Mouse (Mus musculus) heart, embryonic 11.5 days (tissue): ENCODE measurements around the gene Ltn1. TPM values are rescaled to one million over a fixed set of nuclear protein-coding genes. Genes with fewer than 3 reads are reported as not detected.

Experiments
- ATAC-seq: fragments of 200-750 bp; cut with Nextera tagmentation; replicated peaks from 2 replicates; pipeline ENCODE4 v1.8.0; 2017; ENCODE audit warnings: moderate library complexity; ENCODE audit not compliant: insufficient number of reproducible peaks, low FRiP score, low TSS enrichment
- H3K27ac ChIP-seq: fragments of 300-500 bp; sonication (generic); 2 replicates; pipeline ENCODE4 v1.5.1; 2014; ENCODE audit warnings: mild to moderate bottlenecking, low read depth, low read length
- H3K27me3 ChIP-seq: fragments of 300-500 bp; sonication (generic); 2 replicates; pipeline ENCODE4 v1.6.1; 2014; ENCODE audit warnings: mild to moderate bottlenecking, low read length, mixed read lengths; ENCODE audit not compliant: control insufficient read depth, insufficient read depth
- H3K36me3 ChIP-seq: fragments of 300-500 bp; sonication (generic); 2 replicates; pipeline ENCODE4 v1.6.1; 2014; ENCODE audit warnings: mild to moderate bottlenecking, low read length, moderate library complexity, mixed read lengths; ENCODE audit not compliant: control insufficient read depth, insufficient read depth
- H3K4me1 ChIP-seq: fragments of 300-500 bp; sonication (generic); 2 replicates; pipeline ENCODE4 v1.6.1; 2014; ENCODE audit warnings: low read length; ENCODE audit not compliant: control insufficient read depth, insufficient read depth
- H3K4me2 ChIP-seq: fragments of 300-500 bp; sonication (generic); 2 replicates; pipeline ENCODE4 v1.6.1; 2014; ENCODE audit warnings: mild to moderate bottlenecking, moderate library complexity
- H3K4me3 ChIP-seq: fragments of 300-500 bp; sonication (generic); 2 replicates; pipeline ENCODE4 v1.5.1; 2014; ENCODE audit warnings: low read depth, low read length
- H3K9ac ChIP-seq: fragments of 300-500 bp; sonication (generic); 2 replicates; pipeline ENCODE4 v1.6.1; 2014; ENCODE audit warnings: mild to moderate bottlenecking, low read depth, low read length, moderate library complexity
- H3K9me3 ChIP-seq: fragments of 300-500 bp; sonication (generic); replicated peaks from 2 replicates; pipeline ENCODE4 v1.6.1; 2016; ENCODE audit warnings: low read length; ENCODE audit not compliant: control insufficient read depth
- WGBS: fragments of 180-500 bp; shearing (Covaris S2); extraction: QIAGEN DNeasy Blood & Tissue Kit; methylation state at CpG from one replicate; pipeline ENCODE4 v1.1.7; 2014; ENCODE audit not compliant: insufficient replicate concordance; 5-methylcytosine and 5-hydroxymethylcytosine counted together
- polyA plus RNA-seq: library from polyadenylated mRNA; unstranded; fragments of >200 nt; fragmentation: Nextera tagmentation; extraction: Ambion mirVana; gene quantifications from 2 replicates; pipeline ENCODE4 v1.2.1, GENCODE M21; 2014

Ltn1 gene
- polyA plus RNA-seq, 1 experiment from 2014 or later: 22.7 TPM

GRCm38 (mm10) chr16:87434266-87434665 lies 1.9 kb upstream of the Ltn1 start:
- H3K36me3 ChIP-seq: no peaks in the 10 kb centered on the region
- WGBS: 89% methylated on average over 7 of the region's 7 CpGs
- no peak overlapping the region for H3K4me2 ChIP-seq
- no peaks in the 10 kb centered on the region for H3K9me3 ChIP-seq
- ATAC-seq: no peak
- no peak overlapping the region for H3K27ac ChIP-seq
- no peak overlapping the region for H3K9ac ChIP-seq
- 0 out of 2 replicates have a peak, but pooled peaks cover 2% of the 10 kb centered on the region for H3K4me1 ChIP-seq
- no peak overlapping the region for H3K4me3 ChIP-seq
- no peaks in the 10 kb centered on the region for H3K27me3 ChIP-seq

GRCm38 (mm10) chr16:87427516-87427915 lies 4.9 kb downstream of the Ltn1 start:
- H3K4me3 ChIP-seq: no peak overlapping the region
- no peak overlapping the region for H3K4me2 ChIP-seq
- ATAC-seq: no peak
- H3K27me3 ChIP-seq: no peaks in the 10 kb centered on the region
- 90% methylated on average over 8 of the region's 8 CpGs for WGBS
- H3K9ac ChIP-seq: no peak overlapping the region
- H3K4me1 ChIP-seq: 0 out of 2 replicates have a peak, but pooled peaks cover 2% of the 10 kb centered on the region
- H3K36me3 ChIP-seq: peaks cover 27% of the 10 kb centered on the region
- no peaks in the 10 kb centered on the region for H3K9me3 ChIP-seq
- no peak overlapping the region for H3K27ac ChIP-seq

GRCm38 (mm10) chr16:87420662-87421061 lies 11.8 kb downstream of the Ltn1 start:
- H3K27ac ChIP-seq: no peak overlapping the region
- 95% methylated on average over 8 of the region's 8 CpGs for WGBS
- no peaks in the 10 kb centered on the region for H3K27me3 ChIP-seq
- H3K9ac ChIP-seq: no peak overlapping the region
- no peaks in the 10 kb centered on the region for H3K4me1 ChIP-seq
- no peak for ATAC-seq
- H3K4me3 ChIP-seq: no peak overlapping the region
- H3K36me3 ChIP-seq: peaks cover 68% of the 10 kb centered on the region
- no peak overlapping the region for H3K4me2 ChIP-seq
- H3K9me3 ChIP-seq: peaks cover 7% of the 10 kb centered on the region

- no peak for ATAC-seq
- H3K27me3 ChIP-seq: no peaks in the 10 kb centered on the region
- H3K4me3 ChIP-seq: no peak overlapping the region
- no peaks in the 10 kb centered on the region for H3K9me3 ChIP-seq
- no peak overlapping the region for H3K4me2 ChIP-seq
- no peaks in the 10 kb centered on the region for H3K4me1 ChIP-seq
- peaks cover 37% of the 10 kb centered on the region for H3K36me3 ChIP-seq
- H3K27ac ChIP-seq: no peak overlapping the region
- 83% methylated on average over 3 of the region's 3 CpGs for WGBS
- H3K9ac ChIP-seq: no peak overlapping the region
These were observed 27.4 kb downstream of the Ltn1 start for GRCm38 (mm10) chr16:87405001-87405400.

- no peak overlapping the region for H3K9ac ChIP-seq
- no peaks in the 10 kb centered on the region for H3K27me3 ChIP-seq
- no peak overlapping the region for H3K27ac ChIP-seq
- no peak overlapping the region for H3K4me2 ChIP-seq
- no peaks in the 10 kb centered on the region for H3K4me1 ChIP-seq
- no peaks in the 10 kb centered on the region for H3K9me3 ChIP-seq
- H3K36me3 ChIP-seq: peaks cover 21% of the 10 kb centered on the region
- ATAC-seq: 0 out of 2 replicates have a peak, but pooled peaks have one; percentile 59
- 46% methylated on average over 16 of the region's 16 CpGs for WGBS
- no peak overlapping the region for H3K4me3 ChIP-seq
These were observed 38.4 kb downstream of the Ltn1 start for GRCm38 (mm10) chr16:87393813-87394548.

GRCm38 (mm10) chr16:87387444-87387977 lies 44.9 kb downstream of the Ltn1 start:
- no peak for ATAC-seq
- H3K4me3 ChIP-seq: no peak overlapping the region
- H3K4me1 ChIP-seq: no peaks in the 10 kb centered on the region
- H3K36me3 ChIP-seq: peaks cover under 1% of the 10 kb centered on the region; the same call in 1 of the 2 replicates
- H3K9ac ChIP-seq: no peak overlapping the region
- H3K9me3 ChIP-seq: no peaks in the 10 kb centered on the region
- no peak overlapping the region for H3K4me2 ChIP-seq
- H3K27ac ChIP-seq: no peak overlapping the region
- WGBS: 94% methylated on average over 3 of the region's 3 CpGs
- H3K27me3 ChIP-seq: no peaks in the 10 kb centered on the region

- 80% methylated on average over 2 of the region's 2 CpGs for WGBS
- Histone ChIP-seq H3K27ac (no peak overlapping the region), H3K36me3 (peaks cover 23% of the 10 kb centered on the region), H3K9me3 (no peaks in the 10 kb centered on the region), H3K4me2 (no peak overlapping the region), H3K9ac (no peak overlapping the region), H3K4me3 (no peak overlapping the region), H3K4me1 (no peaks in the 10 kb centered on the region), H3K27me3 (no peaks in the 10 kb centered on the region)
- no peak for ATAC-seq
These were observed 48.0 kb downstream of the Ltn1 start for GRCm38 (mm10) chr16:87384366-87384765.

- Histone ChIP-seq H3K9me3 (no peaks in the 10 kb centered on the region), H3K4me3 (no peak overlapping the region), H3K4me2 (no peak overlapping the region), H3K4me1 (no peaks in the 10 kb centered on the region), H3K27ac (no peak overlapping the region), H3K36me3 (peaks cover 29% of the 10 kb centered on the region), H3K27me3 (no peaks in the 10 kb centered on the region), H3K9ac (no peak overlapping the region)
- WGBS: 76% methylated on average over 2 of the region's 2 CpGs
- no peak for ATAC-seq
These were observed 49.4 kb downstream of the Ltn1 start for GRCm38 (mm10) chr16:87382996-87383395.

GRCm38 (mm10) chr16:87366445-87366844 lies 66.0 kb downstream of the Ltn1 start:
- H3K9me3 ChIP-seq: no peaks in the 10 kb centered on the region
- H3K4me2 ChIP-seq: no peak overlapping the region
- no peak overlapping the region for H3K4me3 ChIP-seq
- ATAC-seq: no peak
- no peaks in the 10 kb centered on the region for H3K27me3 ChIP-seq
- H3K4me1 ChIP-seq: no peaks in the 10 kb centered on the region
- H3K36me3 ChIP-seq: peaks cover 7% of the 10 kb centered on the region
- no peak overlapping the region for H3K9ac ChIP-seq
- no peak overlapping the region for H3K27ac ChIP-seq
- 86% methylated on average over 6 of the region's 6 CpGs for WGBS
